Mouse (Mus musculus) hindbrain, embryonic 14.5 days (tissue): ENCODE data around the gene Ap5z1. TPM values are rescaled to one million over a fixed set of nuclear protein-coding genes. Genes with fewer than 3 reads are reported as not detected.

Source experiments
- ATAC-seq: fragments of 200-750 bp; cut with Nextera tagmentation; 2 replicates; pipeline ENCODE4 v1.8.0; 2017; ENCODE audit warnings: moderate number of reproducible peaks, mild to moderate bottlenecking, moderate TSS enrichment, moderate library complexity; ENCODE audit not compliant: low FRiP score
- DNase-seq: peaks from one replicate; pipeline ENCODE4 v3.0.0-alpha.2; 2015; ENCODE audit warnings: low spot score
- H3K27ac ChIP-seq: fragments of 300-500 bp; sonication (generic); 2 replicates; pipeline ENCODE4 v1.5.1; 2014; ENCODE audit warnings: mild to moderate bottlenecking, moderate library complexity
- H3K27me3 ChIP-seq: fragments of 300-500 bp; sonication (generic); 2 replicates; pipeline ENCODE4 v1.6.1; 2014; ENCODE audit warnings: mild to moderate bottlenecking, low read length, mixed read lengths; ENCODE audit not compliant: control insufficient read depth, insufficient read depth
- H3K36me3 ChIP-seq: fragments of 300-500 bp; sonication (generic); replicated peaks from 2 replicates; pipeline ENCODE4 v1.6.1; 2014; ENCODE audit not compliant: control insufficient read depth, insufficient read depth
- H3K4me1 ChIP-seq: fragments of 300-500 bp; sonication (generic); replicated peaks from 2 replicates; pipeline ENCODE4 v1.6.1; 2014; ENCODE audit warnings: antibody characterized with exemption, low read length, mixed read lengths; ENCODE audit not compliant: control insufficient read depth, insufficient read depth
- H3K4me2 ChIP-seq: fragments of 300-500 bp; sonication (generic); replicated peaks from 2 replicates; pipeline ENCODE4 v1.6.1; 2014; ENCODE audit warnings: mild to moderate bottlenecking, moderate library complexity
- H3K4me3 ChIP-seq: fragments of 300-500 bp; sonication (generic); replicated peaks from 2 replicates; pipeline ENCODE4 v1.5.1; 2014; ENCODE audit warnings: mild to moderate bottlenecking, low read length
- H3K9ac ChIP-seq: fragments of 300-500 bp; sonication (generic); 2 replicates; pipeline ENCODE4 v1.6.1; 2014
- H3K9me3 ChIP-seq: fragments of 300-500 bp; sonication (generic); 2 replicates; pipeline ENCODE4 v1.6.1; 2016; ENCODE audit warnings: low read length; ENCODE audit not compliant: control insufficient read depth
- WGBS: fragments of 180-500 bp; shearing (Covaris S2); extraction: QIAGEN DNeasy Blood & Tissue Kit; methylation state at CpG from one replicate; pipeline ENCODE4 v1.1.7; 2014; 5-methylcytosine and 5-hydroxymethylcytosine counted together
- polyA plus RNA-seq: library from polyadenylated mRNA; unstranded; fragments of >200 nt; fragmentation: Nextera tagmentation; extraction: Ambion mirVana; gene quantifications from 2 replicates; pipeline ENCODE4 v1.2.1, GENCODE M21; 2014

Ap5z1 gene
- polyA plus RNA-seq, 1 experiment from 2014 or later, result 12.9 TPM

- H3K4me2 ChIP-seq, result no peak overlapping the region
- no peak overlapping the region for H3K4me3 ChIP-seq
- H3K4me1 ChIP-seq, result peaks cover 20% of the 10 kb centered on the region
- H3K36me3 ChIP-seq, result no peaks in the 10 kb centered on the region
- 85% methylated on average over 4 of the region's 4 CpGs for WGBS
- H3K27me3 ChIP-seq, result no peaks in the 10 kb centered on the region
- no peak overlapping the region for H3K9ac ChIP-seq
- no peak for DNase-seq
- no peak overlapping the region for H3K27ac ChIP-seq
- ATAC-seq, result no peak
- no peaks in the 10 kb centered on the region for H3K9me3 ChIP-seq
These were observed 48.4 kb downstream of the Ap5z1 start for GRCm38 (mm10) chr5:142512112-142512511.

- Histone ChIP-seq H3K9ac (no peak overlapping the region), H3K4me1 (no peaks in the 10 kb centered on the region)
- no peak for ATAC-seq
These were observed 55.2 kb downstream of the Ap5z1 start for GRCm38 (mm10) chr5:142518973-142519372.

GRCm38 (mm10) chr5:142520360-142520759 is 56.6 kb downstream of the Ap5z1 start:
- Histone ChIP-seq H3K9ac (no peak overlapping the region), H3K4me1 (no peaks in the 10 kb centered on the region), H3K9me3 (no peaks in the 10 kb centered on the region), H3K27me3 (no peaks in the 10 kb centered on the region), H3K36me3 (no peaks in the 10 kb centered on the region), H3K27ac (no peak overlapping the region), H3K4me2 (no peak overlapping the region), H3K4me3 (no peak overlapping the region)
- ATAC-seq (no peak), DNase-seq (no peak)
- WGBS, result 85% methylated on average over 4 of the region's 4 CpGs

More at GRCm38 (mm10) chr5:142518973-142519372, 55.2 kb downstream of the Ap5z1 start:
- H3K27me3 ChIP-seq, result no peaks in the 10 kb centered on the region
- DNase-seq, result no peak
- no peak overlapping the region for H3K4me2 ChIP-seq
- 67% methylated on average over 6 of the region's 6 CpGs for WGBS
- H3K36me3 ChIP-seq, result no peaks in the 10 kb centered on the region
- no peak overlapping the region for H3K27ac ChIP-seq
- H3K9me3 ChIP-seq, result no peaks in the 10 kb centered on the region
- no peak overlapping the region for H3K4me3 ChIP-seq

- Histone ChIP-seq H3K9me3 (no peaks in the 10 kb centered on the region), H3K4me1 (no peaks in the 10 kb centered on the region), H3K4me3 (no peak overlapping the region), H3K9ac (no peak overlapping the region), H3K4me2 (no peak overlapping the region), H3K27ac (no peak overlapping the region), H3K36me3 (no peaks in the 10 kb centered on the region), H3K27me3 (no peaks in the 10 kb centered on the region)
- DNase-seq (no peak), ATAC-seq (no peak)
- 88% methylated on average over 11 of the region's 11 CpGs for WGBS
These were observed 57.6 kb downstream of the Ap5z1 start for GRCm38 (mm10) chr5:142521195-142521866.

- H3K9me3 ChIP-seq, result no peaks in the 10 kb centered on the region
- DNase-seq, result no peak
- no peaks in the 10 kb centered on the region for H3K36me3 ChIP-seq
- no peak overlapping the region for H3K27ac ChIP-seq
- H3K4me2 ChIP-seq, result no peak overlapping the region
- H3K4me1 ChIP-seq, result no peaks in the 10 kb centered on the region
- no peaks in the 10 kb centered on the region for H3K27me3 ChIP-seq
- no peak overlapping the region for H3K9ac ChIP-seq
- ATAC-seq, result no peak
- 69% methylated on average over 8 of the region's 8 CpGs for WGBS
- no peak overlapping the region for H3K4me3 ChIP-seq
These were observed 61.1 kb downstream of the Ap5z1 start for GRCm38 (mm10) chr5:142524711-142525464.

Other genes with a start within 250 kb of the Ap5z1 start
- gene Foxk1, start 62.4 kb upstream of the Ap5z1 start, polyA plus RNA-seq, result 5.4 and 5.9 TPM in 2 replicates
- gene Papolb, start 66.1 kb downstream of the Ap5z1 start, polyA plus RNA-seq, result 0.23 and 0.25 TPM in 2 replicates
- gene Radil, start 87.2 kb downstream of the Ap5z1 start, polyA plus RNA-seq, result 17.4 and 17.8 TPM in 2 replicates
- gene Mmd2, start 144.9 kb downstream of the Ap5z1 start, polyA plus RNA-seq, result 51.7 and 64.2 TPM in 2 replicates
- gene Wipi2, start 163.8 kb downstream of the Ap5z1 start, polyA plus RNA-seq, result 46.0 TPM in 2 replicates
- 81.0 and 82.8 TPM in 2 replicates for gene Slc29a4, start 228.6 kb downstream of the Ap5z1 start, polyA plus RNA-seq